19 mouse cellular contexts compared by ENCODE assay signal in the genomic region with DNA sequence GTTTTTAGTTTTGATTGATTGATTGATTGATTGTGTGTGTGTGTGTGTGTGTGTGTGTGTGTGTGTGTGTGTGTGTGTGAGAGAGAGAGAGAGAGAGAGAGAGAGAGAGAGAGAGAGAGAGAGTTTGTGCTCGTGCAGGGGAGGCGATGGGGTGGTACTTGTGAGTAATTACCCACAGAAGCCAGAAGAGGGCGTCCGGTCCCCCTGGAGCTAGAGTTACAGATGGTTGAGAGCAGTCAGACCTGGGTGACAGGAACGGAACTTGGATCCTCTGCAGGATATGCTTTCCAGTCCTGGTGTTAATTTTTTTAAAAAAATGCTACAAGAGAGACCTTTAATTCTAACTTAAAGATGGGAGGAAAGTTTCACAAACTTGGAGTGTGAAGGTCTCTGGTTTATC.
A peak's percentile ranks its signal among the peaks of the same experiment; 100 is the strongest.
DNase-seq lines count a peak whose midpoint lies in the region; ATAC-seq and TF ChIP-seq lines count a peak whose summit lies in the region.
"Had no signal": no experiment of that assay in that cellular context is flagged by ENCODE, and none has a peak within 500 bp of the region (broad histone marks: within the 10 kb centered on the region; RNA-seq: fewer than 3 reads in every experiment).

No protein-coding gene starts in this region.

- no peaks in the 10 kb centered on the region for H3K4me1 ChIP-seq in ES-Bruce4 (ENCODE audit: control insufficient read depth, insufficient read depth, low read length)
- H3K4me1 ChIP-seq in stomach, postnatal 0 days (replicated peaks; ENCODE audit: control insufficient read depth, insufficient read depth): no peaks in the 10 kb centered on the region
- H3K4me1 ChIP-seq: embryonic facial prominence, embryonic 12.5 days; embryonic facial prominence, embryonic 15.5 days; hindbrain, embryonic 15.5 days had no signal

- H3K4me3 ChIP-seq in ES-Bruce4 (ENCODE audit: low read depth, low read length): no peak overlapping the region
- no peak overlapping the region for H3K4me3 ChIP-seq in stomach, postnatal 0 days (ENCODE audit: low read depth, low read length)
- H3K4me3 ChIP-seq: embryonic facial prominence, embryonic 12.5 days; embryonic facial prominence, embryonic 15.5 days; gastrocnemius, adult 2 months; hindbrain, embryonic 15.5 days had no signal

- no peak overlapping the region for H3K4me2 ChIP-seq in stomach, postnatal 0 days (replicated peaks; ENCODE audit: low read depth)
- H3K4me2 ChIP-seq: embryonic facial prominence, embryonic 12.5 days; embryonic facial prominence, embryonic 15.5 days; heart, embryonic 11.5 days; hindbrain, embryonic 15.5 days had no signal

- H3K36me3 ChIP-seq in ES-Bruce4 (ENCODE audit: control insufficient read depth, insufficient read depth, low read length, poor library complexity, severe bottlenecking): no peaks in the 10 kb centered on the region
- no peaks in the 10 kb centered on the region for H3K36me3 ChIP-seq in stomach, postnatal 0 days (ENCODE audit: control insufficient read depth, insufficient read depth, low read length)
- H3K36me3 ChIP-seq: embryonic facial prominence, embryonic 12.5 days; embryonic facial prominence, embryonic 15.5 days; hindbrain, embryonic 15.5 days had no signal

- DNase-seq in retina, embryonic 14.5 days (ENCODE audit: low spot score): peak; percentile 3
- DNase-seq in retina, postnatal 1 day: no peak
- DNase-seq in R1 (ENCODE audit: low read depth, low spot score): peak; percentile 71
- no peak for DNase-seq in stomach, postnatal 0 days (ENCODE audit: low spot score)
- no peak for DNase-seq in ovary, postnatal 36 days (ENCODE audit: low spot score)
- DNase-seq in ovary, postnatal 10 days (ENCODE audit: low spot score): no peak
- no peak for DNase-seq in lung, postnatal 25 days (ENCODE audit: low spot score)
- DNase-seq: cerebellum, adult 9-10 months; forebrain, postnatal 0 days; gastrocnemius, adult 2 months; gastrocnemius, postnatal 14 days; heart, adult 11 months had no signal

- H3K9me3 ChIP-seq in ES-Bruce4 (replicated peaks; ENCODE audit: control insufficient read depth, insufficient read depth, low read length, poor library complexity, severe bottlenecking): no peaks in the 10 kb centered on the region
- H3K9me3 ChIP-seq in stomach, postnatal 0 days (ENCODE audit: control insufficient read depth, low read length): no peaks in the 10 kb centered on the region
- H3K9me3 ChIP-seq: embryonic facial prominence, embryonic 12.5 days; embryonic facial prominence, embryonic 15.5 days; hindbrain, embryonic 15.5 days had no signal

- TF ChIP-seq POLR2A in ES-Bruce4 (IDR thresholded peaks at IDR 0.05; ENCODE audit: insufficient read depth, low read length): no peak

- H3K27me3 ChIP-seq in ES-Bruce4 (ENCODE audit: control insufficient read depth, insufficient read depth, low read length, poor library complexity, severe bottlenecking): no peaks in the 10 kb centered on the region
- no peaks in the 10 kb centered on the region for H3K27me3 ChIP-seq in stomach, postnatal 0 days (ENCODE audit: control insufficient read depth, insufficient read depth, low read length)
- H3K27me3 ChIP-seq: embryonic facial prominence, embryonic 12.5 days; embryonic facial prominence, embryonic 15.5 days; hindbrain, embryonic 15.5 days had no signal

- WGBS in stomach, postnatal 0 days: 82% methylated on average over 5 of the region's 5 CpGs

- TF ChIP-seq CTCF in ES-Bruce4 (IDR thresholded peaks at IDR 0.05; ENCODE audit: low read depth, low read length): peak; percentile 51
- TF ChIP-seq CTCF in stomach, postnatal 0 days (IDR thresholded peaks at IDR 0.05; ENCODE audit: low read depth): peak; percentile 7; the same call in 1 of the 2 replicates

- no peak for TF ChIP-seq EP300 in ES-Bruce4 (IDR thresholded peaks at IDR 0.05; ENCODE audit: insufficient read depth, low read depth, low read length)
- no peak for TF ChIP-seq EP300 in stomach, postnatal 0 days (optimal IDR thresholded peaks at IDR 0.05)

- no peak overlapping the region for H3K27ac ChIP-seq in ES-Bruce4 (ENCODE audit: insufficient read depth, low read length)
- no peak overlapping the region for H3K27ac ChIP-seq in stomach, postnatal 0 days (replicated peaks)
- H3K27ac ChIP-seq: embryonic facial prominence, embryonic 12.5 days; embryonic facial prominence, embryonic 15.5 days; gastrocnemius, adult 2 months; hindbrain, embryonic 15.5 days had no signal

- no peak for ATAC-seq in stomach, postnatal 0 days (ENCODE audit: low FRiP score, low TSS enrichment)
- ATAC-seq: CD4-positive, CD25-positive, alpha-beta regulatory T cell, adult 4 months; forebrain, embryonic 14.5 days; forebrain, postnatal 0 days had no signal

- H3K9ac ChIP-seq in ES-Bruce4 (ENCODE audit: low read depth, poor library complexity, severe bottlenecking): no peak overlapping the region
- no peak overlapping the region for H3K9ac ChIP-seq in stomach, postnatal 0 days (ENCODE audit: low read length)
- H3K9ac ChIP-seq: embryonic facial prominence, embryonic 12.5 days; embryonic facial prominence, embryonic 15.5 days; forebrain, postnatal 0 days; hindbrain, embryonic 15.5 days had no signal

Comparison
In these comparisons a context has a peak if more than half of its experiments do, and no peak if none do; other contexts are left out.
1. DNase-seq: peak in retina, embryonic 14.5 days (single experiment) and R1 (single experiment); none in retina, postnatal 1 day (single experiment), stomach, postnatal 0 days (single experiment), ovary, postnatal 36 days (single experiment), ovary, postnatal 10 days (single experiment) and lung, postnatal 25 days (single experiment).